Comparison of ENCODE assay signal across 19 mouse cellular contexts in genomic region chr19:16238072-16238471, GRCm38 (mm10).
A peak's percentile ranks its signal among the peaks of the same experiment; 100 is the strongest.
DNase-seq lines count a peak whose midpoint lies in the region; ATAC-seq and TF ChIP-seq lines count a peak whose summit lies in the region.
"Had no signal": no experiment of that assay in that cellular context is flagged by ENCODE, and none has a peak within 500 bp of the region (broad histone marks: within the 10 kb centered on the region; RNA-seq: fewer than 3 reads in every experiment).

No protein-coding gene starts in this region.

- no peak overlapping the region for H3K4me3 ChIP-seq in heart, adult 2 months
- H3K4me3 ChIP-seq in midbrain, embryonic 10.5 days, result no peak overlapping the region
- no peak overlapping the region for H3K4me3 ChIP-seq in midbrain, postnatal 0 days (ENCODE audit: low read depth, low read length)
- no peak overlapping the region for H3K4me3 ChIP-seq in forebrain, embryonic 16.5 days (replicated peaks; ENCODE audit: low read length)
- H3K4me3 ChIP-seq in neural tube, embryonic 14.5 days (ENCODE audit: low read depth, low read length), result no peak overlapping the region
- H3K4me3 ChIP-seq: heart, embryonic 12.5 days; intestine, embryonic 15.5 days; liver, embryonic 15.5 days had no signal

- ATAC-seq in midbrain, postnatal 0 days (ENCODE audit: low FRiP score), result no peak
- ATAC-seq in forebrain, embryonic 16.5 days, result no peak
- peak; percentile 25; the same call in 1 of the 2 replicates for ATAC-seq in neural tube, embryonic 14.5 days (ENCODE audit: low read depth)
- ATAC-seq: intestine, embryonic 15.5 days had no signal

- peaks cover 8% of the 10 kb centered on the region for H3K79me2 ChIP-seq in heart, adult 2 months (replicated peaks; ENCODE audit: control insufficient read depth, insufficient read depth, low read length)

- TF ChIP-seq EP300 in heart, adult 2 months (IDR thresholded peaks at IDR 0.05; ENCODE audit: insufficient read depth, low read depth, low read length), result no peak

- peak; percentile 65 for DNase-seq in heart, adult 11 months
- no peak for DNase-seq in heart, adult 2 months
- DNase-seq in midbrain, embryonic 10.5 days (ENCODE audit: low spot score), result no peak
- DNase-seq in midbrain, postnatal 0 days (ENCODE audit: low spot score), result no peak
- no peak for DNase-seq in right cerebral cortex, postnatal 36 days (ENCODE audit: low spot score in 2 of 2)
- DNase-seq in gastrocnemius, postnatal 25 days, result no peak
- DNase-seq: adrenal gland, adult 2 months; cerebellum, adult 11 months; cerebellum, postnatal 14 days; gastrocnemius, postnatal 36 days; lung, postnatal 10 days; right cerebral cortex, postnatal 14 days; thymus, postnatal 4 days had no signal

- no peak for TF ChIP-seq CTCF in heart, adult 2 months (IDR thresholded peaks at IDR 0.05)
- no peak for TF ChIP-seq CTCF in midbrain, postnatal 0 days (IDR thresholded peaks at IDR 0.05)

- H3K36me3 ChIP-seq in heart, adult 2 months (ENCODE audit: control insufficient read depth, insufficient read depth, low read length), result peaks cover 6% of the 10 kb centered on the region; the same call in 1 of the 2 replicates
- H3K36me3 ChIP-seq in midbrain, embryonic 10.5 days, result no peaks in the 10 kb centered on the region
- no peaks in the 10 kb centered on the region for H3K36me3 ChIP-seq in midbrain, postnatal 0 days (ENCODE audit: insufficient read depth, low read length)
- H3K36me3 ChIP-seq in forebrain, embryonic 16.5 days (ENCODE audit: control insufficient read depth, insufficient read depth), result no peaks in the 10 kb centered on the region
- H3K36me3 ChIP-seq in neural tube, embryonic 14.5 days (ENCODE audit: control insufficient read depth, insufficient read depth, low read length), result no peaks in the 10 kb centered on the region
- H3K36me3 ChIP-seq: heart, embryonic 12.5 days; intestine, embryonic 15.5 days; liver, embryonic 15.5 days had no signal

- H3K27ac ChIP-seq in heart, adult 2 months, result no peak overlapping the region
- 0 out of 2 replicates have a peak overlapping the region, but pooled peaks have one; percentile 33 for H3K27ac ChIP-seq in midbrain, embryonic 10.5 days (replicated peaks)
- H3K27ac ChIP-seq in midbrain, postnatal 0 days (ENCODE audit: low read depth, low read length), result no peak overlapping the region
- 0 out of 2 replicates have a peak overlapping the region, but pooled peaks have one; percentile 27 for H3K27ac ChIP-seq in forebrain, embryonic 16.5 days (ENCODE audit: low read length)
- H3K27ac ChIP-seq in neural tube, embryonic 14.5 days (ENCODE audit: low read depth, low read length), result peak overlapping the region; percentile 52; the same call in 1 of the 2 replicates
- H3K27ac ChIP-seq: intestine, embryonic 15.5 days; liver, embryonic 15.5 days had no signal

- H3K9ac ChIP-seq in heart, adult 2 months (ENCODE audit: low read depth, low read length), result no peak overlapping the region
- no peak overlapping the region for H3K9ac ChIP-seq in midbrain, postnatal 0 days (replicated peaks; ENCODE audit: low read length, poor library complexity, severe bottlenecking)
- H3K9ac ChIP-seq in forebrain, embryonic 16.5 days (replicated peaks; ENCODE audit: low read depth, low read length), result no peak overlapping the region
- no peak overlapping the region for H3K9ac ChIP-seq in neural tube, embryonic 14.5 days (replicated peaks; ENCODE audit: low read depth, low read length)
- H3K9ac ChIP-seq: heart, embryonic 12.5 days; intestine, embryonic 15.5 days; liver, embryonic 15.5 days had no signal

- H3K4me1 ChIP-seq in heart, adult 2 months (ENCODE audit: control insufficient read depth, insufficient read depth, low read length), result peaks cover 12% of the 10 kb centered on the region
- peaks cover 22% of the 10 kb centered on the region for H3K4me1 ChIP-seq in midbrain, embryonic 10.5 days
- H3K4me1 ChIP-seq in midbrain, postnatal 0 days (ENCODE audit: insufficient read depth, low read length), result peaks cover 5% of the 10 kb centered on the region
- peaks cover 25% of the 10 kb centered on the region for H3K4me1 ChIP-seq in forebrain, embryonic 16.5 days (replicated peaks; ENCODE audit: control insufficient read depth, insufficient read depth, low read length)
- H3K4me1 ChIP-seq in neural tube, embryonic 14.5 days (ENCODE audit: control insufficient read depth, insufficient read depth, low read length), result peaks cover 40% of the 10 kb centered on the region
- H3K4me1 ChIP-seq: liver, embryonic 15.5 days had no signal

- H3K9me3 ChIP-seq in midbrain, embryonic 10.5 days (replicated peaks), result no peaks in the 10 kb centered on the region
- H3K9me3 ChIP-seq in midbrain, postnatal 0 days (ENCODE audit: low read length), result no peaks in the 10 kb centered on the region
- no peaks in the 10 kb centered on the region for H3K9me3 ChIP-seq in forebrain, embryonic 16.5 days (ENCODE audit: control insufficient read depth, low read length)
- H3K9me3 ChIP-seq in neural tube, embryonic 14.5 days (ENCODE audit: control insufficient read depth, low read length), result no peaks in the 10 kb centered on the region
- H3K9me3 ChIP-seq: heart, embryonic 12.5 days; intestine, embryonic 15.5 days; liver, embryonic 15.5 days had no signal

- no peak for TF ChIP-seq POLR2A in heart, adult 2 months (IDR thresholded peaks at IDR 0.05; ENCODE audit: insufficient read depth, low read depth, low read length)

- H3K27me3 ChIP-seq in heart, adult 2 months (ENCODE audit: control insufficient read depth, insufficient read depth, low read length), result no peaks in the 10 kb centered on the region
- no peaks in the 10 kb centered on the region for H3K27me3 ChIP-seq in midbrain, embryonic 10.5 days (ENCODE audit: low read depth, poor library complexity, severe bottlenecking)
- H3K27me3 ChIP-seq in midbrain, postnatal 0 days (ENCODE audit: insufficient read depth, low read length), result no peaks in the 10 kb centered on the region
- H3K27me3 ChIP-seq in forebrain, embryonic 16.5 days (replicated peaks; ENCODE audit: control insufficient read depth, insufficient read depth, low read length), result no peaks in the 10 kb centered on the region
- H3K27me3 ChIP-seq in neural tube, embryonic 14.5 days (ENCODE audit: control insufficient read depth, insufficient read depth, low read length), result no peaks in the 10 kb centered on the region
- H3K27me3 ChIP-seq: CH12.LX; heart, embryonic 12.5 days; intestine, embryonic 15.5 days; liver, embryonic 15.5 days had no signal

- WGBS in heart, adult 2 months, result 72% methylated on average over 4 of the region's 4 CpGs
- 72% methylated on average over 4 of the region's 4 CpGs for WGBS in midbrain, embryonic 10.5 days
- 65% methylated on average over 4 of the region's 4 CpGs for WGBS in midbrain, postnatal 0 days
- 80% methylated on average over 4 of the region's 4 CpGs for WGBS in forebrain, embryonic 16.5 days
- WGBS in neural tube, embryonic 14.5 days, result 52% methylated on average over 4 of the region's 4 CpGs

- intact Hi-C loops in heart, adult 2 months (cut with DNase I), result no loop called here

- no peak overlapping the region for H3K4me2 ChIP-seq in midbrain, postnatal 0 days (ENCODE audit: low read depth, low read length, poor library complexity, severe bottlenecking)
- no peak overlapping the region for H3K4me2 ChIP-seq in forebrain, embryonic 16.5 days (ENCODE audit: low read length)
- H3K4me2 ChIP-seq in neural tube, embryonic 14.5 days (ENCODE audit: low read depth, low read length), result no peak overlapping the region
- H3K4me2 ChIP-seq: heart, embryonic 12.5 days; intestine, embryonic 15.5 days; liver, embryonic 15.5 days had no signal

Comparison
In these comparisons a context has a peak if more than half of its experiments do, and no peak if none do; other contexts are left out.
1. H3K27ac ChIP-seq: peak in midbrain, embryonic 10.5 days (single experiment), forebrain, embryonic 16.5 days (single experiment) and neural tube, embryonic 14.5 days (single experiment); none in heart, adult 2 months (single experiment) and midbrain, postnatal 0 days (single experiment).